Mouse (Mus musculus) lung, adult 2 months (tissue): ENCODE results near the gene Tex22.

ENCODE experiments used
- CTCF ChIP-seq: fragments of 200-500 bp; IDR thresholded peaks from 2 replicates; pipeline ENCODE4 v1.5.1; 2011; ENCODE audit warnings: mild to moderate bottlenecking, low read length, control low read depth; ENCODE audit not compliant: insufficient read depth
- POLR2A ChIP-seq: fragments of 200-500 bp; IDR thresholded peaks from 2 replicates; pipeline ENCODE4 v1.6.1; 2011; ENCODE audit warnings: low read depth, mild to moderate bottlenecking, control low read depth, low read length, borderline replicate concordance; ENCODE audit errors: extremely low read depth

- TF ChIP-seq POLR2A (no peak), CTCF (no peak)
Measured at GRCm38 (mm10) chr12:113060178-113060577, 14.1 kb upstream of the Tex22 start.
